Mouse (Mus musculus) v-Abl transformed pro-B cells (cell line): ENCODE measurements around the gene Tdgf1.

Experiments used
- in situ Hi-C, 2 experiments: fragments of 400-800 bp; cut with MboI; formaldehyde crosslinking; loops; one replicate each; pipeline ENCODE4 v1.15.1; 2025; ENCODE audit not compliant: unreplicated experiment in 2 of 2

Gene Tdgf1

DNA sequence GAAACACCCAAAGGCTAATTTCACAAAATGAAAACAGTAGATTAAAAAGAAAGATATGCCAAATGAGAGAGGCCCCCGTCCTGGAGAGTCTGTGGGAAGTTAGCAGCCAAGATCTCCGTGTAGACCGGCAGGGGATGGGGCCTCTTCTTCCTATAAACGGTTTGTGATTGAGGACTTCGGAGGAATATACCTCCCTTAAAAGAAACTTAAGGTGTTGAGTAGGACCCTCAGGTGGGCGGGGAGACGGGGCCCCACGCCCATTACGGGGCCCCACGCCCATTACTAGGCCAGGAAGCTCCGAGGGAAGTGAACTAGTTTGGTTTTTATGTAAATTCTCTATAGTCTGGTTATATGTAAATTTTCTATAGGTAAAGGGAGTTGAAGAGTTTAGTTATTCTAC, at the start of gene Tdgf1:
Tdgf1 (minus strand) TSS at position 233 of the 400 bp plus-strand sequence.
- in situ Hi-C loops, result no loop called here

DNA sequence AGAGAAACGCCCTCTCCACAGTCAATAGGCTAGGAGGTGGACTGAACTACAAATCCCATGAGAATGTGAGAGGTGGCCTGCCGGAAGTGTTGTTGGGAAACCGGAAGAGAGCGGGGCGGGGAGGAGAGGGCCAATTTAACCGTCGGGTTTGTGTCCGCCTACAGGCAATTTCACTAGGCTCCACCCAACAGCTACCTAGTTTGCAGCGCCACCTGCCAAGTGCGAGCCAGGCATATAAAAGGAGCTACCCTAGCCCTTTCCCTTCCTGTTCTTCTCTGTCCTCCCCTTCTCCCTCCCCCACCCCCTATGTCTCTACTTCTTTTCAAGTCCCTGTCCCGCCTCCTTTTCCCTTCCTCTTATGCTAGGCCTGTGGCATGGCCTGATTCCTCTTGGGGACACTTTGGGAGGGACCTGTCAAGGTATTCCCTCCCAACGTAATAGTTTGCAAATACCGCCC, 48.8 kb upstream of the Tdgf1 start:
- in situ Hi-C loops, result loop anchor here (5.0 to 10.0 kb wide), 3 partner anchors 78 to 293 kb away; no protein-coding TSS in a partner anchor

DNA sequence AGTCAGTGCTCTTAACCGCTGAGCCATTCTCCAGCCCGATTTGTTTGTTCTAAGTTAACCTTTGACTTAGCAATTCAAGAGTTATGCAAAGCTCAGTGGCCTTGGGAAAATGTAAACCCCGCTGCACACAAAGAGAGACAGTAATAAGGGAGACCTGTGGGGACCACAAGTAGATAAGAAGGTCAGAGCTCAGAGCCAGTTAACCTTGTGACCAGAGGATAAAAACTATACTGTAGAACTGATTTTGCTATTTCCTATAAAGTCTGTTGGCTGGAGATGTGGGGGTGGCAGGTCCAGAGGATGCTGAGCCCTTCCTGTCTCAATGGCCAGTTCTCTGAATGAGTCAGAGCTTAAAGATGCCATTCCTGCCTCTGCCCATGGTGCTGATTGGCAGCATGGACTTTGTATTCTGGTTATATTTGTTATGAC, 47.3 kb upstream of the Tdgf1 start:
- in situ Hi-C loops, result loop anchor here in 1 of 2 experiments (10.0 kb wide), 1 partner anchor 292 kb away; no protein-coding TSS in a partner anchor

DNA sequence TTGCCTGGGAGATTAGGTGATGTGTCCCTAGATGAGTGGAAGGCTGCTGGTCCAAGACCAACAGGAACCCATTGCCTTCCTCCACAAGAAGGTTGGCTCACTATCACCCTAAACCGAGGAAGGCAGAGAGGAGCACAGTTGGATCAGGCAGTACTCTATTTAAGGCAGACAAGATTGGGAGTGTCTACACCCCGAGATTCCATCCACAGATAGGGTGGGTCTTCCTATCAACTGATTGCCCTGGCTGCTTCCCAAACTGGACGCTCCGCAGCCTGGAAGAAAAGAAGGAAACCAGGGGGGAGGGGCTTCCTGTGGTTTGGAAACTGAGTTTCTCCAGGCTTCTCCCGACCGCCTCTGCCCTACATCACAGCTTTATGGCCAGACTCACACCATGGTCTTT, 44.2 kb upstream of the Tdgf1 start, which contains the start of gene Rtp3:
Rtp3 (minus strand) TSS at position 380 of the 400 bp plus-strand sequence.
- in situ Hi-C loops, result loop anchor here in 1 of 2 experiments (10.0 kb wide), 1 partner anchor 295 kb away; no protein-coding TSS in a partner anchor

DNA sequence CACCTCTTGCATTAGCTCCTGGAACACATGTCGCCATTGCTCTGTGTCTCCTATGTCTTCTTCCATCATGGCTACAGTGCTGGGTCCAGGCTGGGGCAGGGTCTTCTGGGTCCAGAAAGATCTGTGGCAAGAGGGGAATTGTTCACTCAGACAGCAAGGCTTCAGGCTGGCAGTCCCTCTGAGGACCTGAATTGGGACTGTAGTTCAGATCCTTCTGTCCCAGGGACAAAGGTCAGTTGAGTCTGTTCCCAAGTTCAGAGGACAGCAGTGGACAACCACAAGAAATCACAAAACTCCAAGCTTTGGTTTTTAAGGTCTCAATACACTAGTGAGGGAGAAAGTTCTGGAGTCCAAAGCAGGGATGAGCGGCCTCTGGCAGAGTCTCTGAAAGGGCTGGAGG, 43.6 kb upstream of the Tdgf1 start:
- in situ Hi-C loops, result no loop called here

DNA sequence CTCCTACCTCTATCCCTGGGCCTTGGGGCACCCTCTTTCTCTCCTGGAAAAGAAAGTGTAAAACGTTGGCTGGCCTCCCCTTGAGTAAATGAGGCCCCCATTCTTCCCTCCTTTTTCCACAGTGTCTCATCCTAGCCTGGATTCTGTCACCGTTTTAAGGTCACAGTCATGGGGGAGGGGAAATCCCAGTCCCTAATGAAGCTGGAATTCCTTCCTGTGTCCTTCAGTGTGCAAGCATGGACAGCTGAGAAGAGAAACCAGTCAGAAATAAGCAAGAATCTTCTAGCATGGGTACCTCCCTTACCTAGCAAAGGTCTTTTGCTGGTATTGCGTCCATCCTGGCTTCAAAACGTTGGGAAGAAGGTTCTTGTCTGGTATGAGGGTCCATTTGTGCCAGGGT, 43.2 kb upstream of the Tdgf1 start:
- in situ Hi-C loops, result no loop called here

DNA sequence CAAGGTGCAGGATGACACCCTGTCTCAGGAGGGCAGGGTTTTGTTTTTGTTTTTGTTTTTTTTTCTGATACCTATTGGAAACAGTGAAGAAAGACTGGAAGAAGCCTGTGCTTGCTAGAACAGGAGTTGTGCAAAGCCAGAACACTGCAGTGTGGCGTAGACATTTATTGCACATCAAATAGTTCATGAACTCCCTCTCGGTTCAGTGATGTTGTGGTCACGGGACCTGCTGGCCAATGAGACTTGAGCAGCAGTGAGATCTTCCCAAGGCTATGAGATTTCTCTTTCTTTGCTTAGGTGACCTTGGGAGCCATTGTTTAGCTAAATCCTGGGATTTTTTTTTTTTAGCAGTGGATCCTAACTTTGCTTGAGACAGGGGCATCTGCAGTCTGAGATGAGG, 42.1 kb upstream of the Tdgf1 start:
- in situ Hi-C loops, result no loop called here

DNA sequence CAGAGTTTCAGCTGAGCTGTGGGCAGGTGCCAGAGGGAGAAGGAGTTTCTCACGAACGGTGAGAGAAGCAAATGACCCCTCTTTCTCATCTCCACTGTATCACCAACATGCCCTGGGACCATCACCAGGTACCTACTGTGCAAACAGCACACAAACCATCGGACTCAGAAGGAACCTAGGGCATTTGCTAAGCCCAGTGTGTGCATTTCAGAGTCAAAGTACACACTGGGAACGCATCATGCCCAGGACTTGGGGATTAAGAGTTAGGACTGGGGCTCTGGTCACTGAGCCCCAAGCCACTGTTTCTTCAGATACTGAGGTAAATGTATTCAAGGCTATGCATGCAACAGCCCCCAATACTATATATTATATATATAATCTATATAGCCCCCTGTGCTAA, 41.4 kb upstream of the Tdgf1 start:
- in situ Hi-C loops, result no loop called here

DNA sequence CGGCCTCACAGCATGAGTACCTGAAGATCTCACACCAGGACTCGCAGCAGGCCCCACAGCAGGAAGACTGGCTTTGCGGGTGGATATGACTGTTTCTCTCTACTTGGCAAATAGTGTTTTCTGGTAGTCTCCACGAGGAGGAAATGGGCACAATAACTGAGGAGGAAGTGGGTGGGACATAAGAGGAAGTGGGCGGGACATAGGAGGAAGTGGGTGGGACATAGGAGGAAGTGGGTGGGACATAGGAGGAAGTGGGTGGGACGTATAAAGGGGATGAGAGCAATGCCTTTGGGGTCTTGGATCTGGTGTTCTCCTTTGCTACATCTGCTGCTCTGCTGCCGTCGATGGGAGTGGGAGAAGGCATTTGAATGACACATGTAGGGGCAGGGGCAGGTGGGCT, 40.0 kb upstream of the Tdgf1 start:
- in situ Hi-C loops, result no loop called here

DNA sequence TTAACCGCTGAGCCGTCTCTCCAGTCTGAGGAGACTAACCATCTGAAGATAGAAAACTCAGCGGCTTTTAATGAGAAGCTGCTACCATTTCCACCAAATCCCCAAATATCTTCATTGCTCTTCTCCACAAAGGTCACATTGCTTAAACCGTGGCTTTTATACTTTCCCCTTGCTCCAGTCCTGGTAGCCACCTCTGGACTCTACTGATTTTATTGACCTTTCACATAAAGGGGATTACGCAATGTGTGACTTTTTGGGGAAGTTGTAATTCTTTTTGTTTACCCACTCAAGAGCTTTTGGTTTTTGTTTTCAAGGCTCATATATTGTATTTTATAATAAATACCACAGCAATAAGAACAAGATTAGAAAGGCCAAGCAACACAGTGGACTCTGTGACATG, 39.6 kb upstream of the Tdgf1 start:
- in situ Hi-C loops, result no loop called here

DNA sequence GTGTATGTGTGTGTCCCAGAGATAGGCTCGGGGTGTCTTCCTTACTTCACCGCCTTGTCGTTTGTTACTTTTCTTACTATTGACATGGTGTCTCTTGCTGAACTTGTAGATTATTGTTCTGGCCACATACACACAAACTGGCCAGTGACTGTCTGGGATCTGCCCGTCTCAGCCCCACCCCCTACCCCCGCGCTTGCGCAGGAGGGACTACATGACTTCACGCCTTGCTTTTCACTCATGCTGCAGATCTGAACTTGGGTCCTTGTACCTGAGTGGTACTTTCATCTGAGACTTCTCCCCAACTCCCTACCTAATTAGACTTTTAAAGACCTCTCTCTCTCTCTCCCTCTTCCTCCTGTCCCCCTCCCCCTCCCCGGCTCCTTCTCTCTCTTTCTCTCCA, 38.1 kb upstream of the Tdgf1 start:
- in situ Hi-C loops, result no loop called here

DNA sequence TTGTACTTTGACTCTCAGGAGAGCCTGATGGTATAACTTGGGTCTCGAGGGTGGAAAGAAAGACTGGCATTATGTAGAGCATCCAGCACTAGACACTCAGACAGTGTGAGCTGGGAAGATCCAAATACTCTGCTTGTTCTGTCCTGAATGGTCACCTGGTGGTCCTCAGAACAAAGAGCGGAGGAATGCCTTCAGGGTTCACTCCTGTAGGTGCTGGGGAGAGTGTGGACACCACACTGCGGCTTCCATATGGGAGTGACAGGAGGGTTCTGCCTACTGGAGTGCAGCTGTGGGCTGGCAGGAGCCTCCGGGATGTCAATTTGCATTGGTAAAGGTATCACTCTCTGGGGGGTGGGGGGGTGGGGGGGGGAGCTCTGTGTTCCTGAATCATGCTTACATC, 36.4 kb upstream of the Tdgf1 start:
- in situ Hi-C loops, result no loop called here

DNA sequence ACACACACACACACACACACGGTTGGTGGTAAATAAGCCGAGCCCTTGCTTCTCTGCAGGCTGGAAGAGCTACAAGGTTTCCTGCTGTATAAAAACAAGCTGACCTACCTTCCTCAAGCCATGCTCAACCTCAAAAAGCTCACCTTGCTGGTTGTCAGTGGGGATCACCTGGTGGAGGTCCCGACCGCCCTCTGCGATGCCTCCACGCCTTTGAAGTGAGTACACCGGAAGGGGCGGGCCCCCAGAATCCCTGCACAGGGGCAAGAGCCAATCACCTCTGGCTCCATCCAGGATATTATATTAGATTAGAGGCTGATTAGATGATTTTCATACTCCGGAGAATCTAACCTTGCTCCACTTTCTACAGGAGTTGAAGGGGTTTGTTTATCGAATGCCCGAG, 33.5 kb upstream of the Tdgf1 start:
- in situ Hi-C loops, result no loop called here

DNA sequence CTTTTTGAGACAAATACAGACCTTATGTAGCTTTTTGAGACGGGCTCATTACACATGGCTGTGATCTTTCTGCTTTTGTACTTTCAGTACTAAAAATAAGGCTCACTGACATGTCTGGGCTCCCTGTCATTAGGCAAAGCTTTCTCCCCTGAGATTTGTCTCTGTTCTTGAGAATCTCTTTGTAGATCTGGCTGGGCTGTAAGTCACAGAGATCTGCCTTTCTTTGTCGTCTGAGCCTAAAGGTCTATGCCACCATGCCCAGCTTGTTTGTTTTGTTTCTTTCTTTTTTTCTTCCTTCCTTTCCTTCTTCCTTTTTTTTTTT, 19.9 kb upstream of the Tdgf1 start:
- in situ Hi-C loops, result no loop called here

DNA sequence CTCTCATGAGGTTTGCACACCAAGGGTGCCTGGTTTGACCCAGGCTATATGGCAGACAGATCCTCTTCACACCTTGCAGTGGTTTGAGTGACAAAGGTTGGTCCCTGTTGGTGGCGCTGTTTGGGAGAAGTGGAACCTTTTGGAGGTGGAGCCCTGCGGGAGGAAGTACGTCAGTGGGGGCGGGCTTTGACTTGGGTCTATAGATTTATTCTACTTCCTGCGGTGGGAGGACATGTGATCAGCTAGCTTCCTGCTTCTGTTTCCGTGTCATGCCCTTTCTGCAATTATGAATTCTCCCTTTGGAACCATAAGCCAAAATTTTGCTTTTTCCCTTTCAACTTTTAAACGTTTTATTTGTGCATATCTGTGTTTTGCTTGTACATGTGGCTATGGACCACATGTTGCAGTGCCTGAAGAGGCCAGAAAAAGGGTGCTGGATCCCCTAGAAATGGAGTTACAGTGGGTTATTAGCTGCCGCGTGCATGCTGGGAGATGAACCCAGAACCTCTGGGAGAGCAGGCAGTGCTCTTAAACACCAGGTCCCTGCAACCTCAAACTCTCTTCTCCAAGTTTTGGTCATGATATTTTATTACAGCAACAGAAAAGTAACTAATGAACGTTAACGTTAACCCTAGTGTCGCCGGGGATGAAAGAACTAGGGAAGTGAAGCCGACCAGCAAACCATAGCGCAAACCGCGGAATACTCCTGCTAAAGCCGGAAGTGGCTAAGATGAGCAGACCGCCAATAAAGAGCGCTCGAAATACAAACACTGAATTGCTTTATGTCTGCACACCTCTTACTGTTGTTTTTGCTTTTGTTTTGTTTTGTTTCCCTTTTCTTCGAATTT, 19.3 kb upstream of the Tdgf1 start:
- in situ Hi-C loops, result no loop called here

DNA sequence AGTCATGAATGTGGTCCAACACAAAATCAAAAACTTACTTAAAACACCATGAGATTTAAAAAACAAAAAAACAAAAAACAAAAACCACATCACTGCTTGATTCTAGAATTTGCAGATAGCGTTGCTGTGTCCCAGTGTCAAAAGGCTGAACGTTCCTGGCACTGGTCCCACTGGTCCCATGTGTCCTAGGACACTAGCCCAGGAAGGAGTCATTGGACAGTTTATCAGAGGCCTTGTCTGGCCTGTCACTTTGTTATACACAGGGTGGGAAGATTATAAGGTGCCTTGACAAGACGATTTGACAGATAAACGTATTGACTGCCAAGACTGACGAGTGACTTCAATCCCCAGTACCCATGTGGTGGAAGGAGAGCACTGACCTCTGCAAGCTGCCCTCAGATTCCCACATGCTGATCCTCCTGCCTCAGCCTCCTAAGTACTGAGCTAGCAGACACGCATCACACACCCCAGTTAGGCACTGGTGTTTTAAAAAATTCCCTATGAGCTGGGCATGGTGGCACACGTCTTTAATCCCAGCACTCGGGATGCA, 17.7 kb upstream of the Tdgf1 start:
- in situ Hi-C loops, result no loop called here

DNA sequence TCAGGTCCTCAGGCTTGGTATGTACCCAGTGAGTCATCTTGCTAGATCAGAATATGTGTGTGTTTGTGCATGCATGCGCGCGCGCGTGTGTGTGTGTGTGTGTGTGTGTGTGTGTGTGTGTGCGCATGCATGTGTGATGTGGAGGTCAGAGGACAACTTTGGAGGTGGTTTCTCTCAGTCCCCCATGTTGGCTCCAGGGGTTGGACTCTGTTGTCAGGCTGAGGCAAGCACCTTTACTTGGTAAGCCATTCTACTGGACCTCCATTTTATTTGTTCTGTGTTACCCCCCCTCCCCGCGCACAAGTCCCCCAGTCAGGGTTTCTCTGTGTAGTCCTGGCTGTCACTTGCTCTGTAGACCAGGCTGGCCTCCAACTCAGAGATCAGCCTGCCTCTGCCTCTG, 15.4 kb upstream of the Tdgf1 start:
- in situ Hi-C loops, result no loop called here

DNA sequence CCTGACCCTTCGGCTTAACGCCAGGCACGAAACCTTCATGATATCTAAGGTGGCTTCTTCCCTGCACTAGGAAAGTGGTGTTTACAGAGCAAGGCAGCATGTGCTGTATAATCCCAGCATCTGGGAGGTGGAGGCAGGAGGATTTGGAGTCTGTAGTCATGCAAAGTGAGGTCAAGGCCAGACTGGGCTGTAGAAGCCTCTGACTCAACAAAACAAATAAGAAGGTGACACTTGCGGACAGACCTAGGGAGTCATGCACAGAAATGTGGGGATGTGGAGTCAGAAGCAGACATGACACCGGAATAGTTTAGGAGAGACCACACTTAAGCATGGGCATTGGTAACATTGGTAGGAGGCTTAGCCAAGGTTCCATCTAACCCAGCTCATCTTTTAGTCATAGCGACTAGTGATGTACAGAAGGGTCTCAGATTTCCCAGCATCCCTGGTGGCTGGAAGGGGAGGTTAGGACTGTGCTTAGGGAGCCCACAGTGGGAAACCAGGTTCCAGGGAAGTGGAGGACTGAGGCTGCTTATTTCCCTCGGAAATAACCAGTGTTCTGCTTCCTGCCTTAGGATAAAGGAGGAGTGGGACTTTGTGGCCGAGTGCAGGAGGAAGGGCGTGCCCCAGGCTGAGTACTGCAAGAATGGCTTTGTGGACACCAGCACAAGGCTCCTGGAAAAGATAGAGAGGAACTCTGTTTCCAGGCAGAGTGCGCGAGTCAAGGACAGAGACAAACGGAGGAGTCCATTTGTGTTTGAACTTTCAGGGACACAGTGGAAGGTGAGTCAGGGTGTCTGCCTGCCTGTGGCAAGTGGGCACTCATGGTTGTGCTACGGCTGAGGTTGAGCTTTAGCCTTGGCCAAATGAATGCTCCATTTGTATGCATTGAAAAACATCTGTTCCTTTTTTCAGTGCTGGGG, 14.5 kb upstream of the Tdgf1 start:
- in situ Hi-C loops, result no loop called here

DNA sequence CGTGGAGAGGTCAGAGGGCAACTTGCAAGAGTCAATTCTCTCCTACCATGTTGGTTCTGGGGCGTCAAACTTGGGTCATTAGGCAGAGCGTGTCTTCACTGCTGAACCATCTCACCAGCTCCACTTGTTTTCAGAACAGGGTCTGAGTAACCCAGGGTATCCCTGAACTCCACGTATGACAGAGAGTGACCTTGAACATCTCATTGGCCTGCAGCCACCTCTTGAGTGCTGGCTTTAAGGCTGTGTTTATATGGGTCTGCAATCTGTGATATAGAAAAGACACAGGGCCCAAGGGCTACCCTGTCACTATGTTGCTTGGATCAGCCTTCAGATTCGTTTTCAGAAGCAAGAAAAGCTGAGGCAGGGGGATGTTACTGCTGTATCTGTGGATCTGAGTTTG, 13.7 kb upstream of the Tdgf1 start:
- in situ Hi-C loops, result no loop called here

DNA sequence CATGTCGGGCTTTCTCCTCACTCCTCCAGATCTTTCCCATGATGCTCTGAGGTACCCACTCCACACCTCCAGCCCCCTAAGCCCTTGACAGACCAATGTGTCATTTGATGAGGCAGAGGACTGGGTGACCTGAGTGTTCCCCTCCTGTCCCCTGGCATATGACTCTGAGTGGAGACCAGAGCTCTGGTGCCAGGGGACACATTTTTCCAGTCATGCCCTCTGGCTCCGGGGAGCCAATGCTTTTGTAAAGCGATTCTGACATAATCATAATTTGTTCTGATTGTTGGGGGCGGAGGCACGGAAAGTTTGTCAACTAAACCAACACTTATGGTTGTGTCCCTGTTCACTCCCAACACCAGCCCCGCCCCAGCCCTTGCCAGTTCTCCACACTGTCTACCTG, 10.0 kb upstream of the Tdgf1 start:
- in situ Hi-C loops, result no loop called here
